In the genomic region with DNA sequence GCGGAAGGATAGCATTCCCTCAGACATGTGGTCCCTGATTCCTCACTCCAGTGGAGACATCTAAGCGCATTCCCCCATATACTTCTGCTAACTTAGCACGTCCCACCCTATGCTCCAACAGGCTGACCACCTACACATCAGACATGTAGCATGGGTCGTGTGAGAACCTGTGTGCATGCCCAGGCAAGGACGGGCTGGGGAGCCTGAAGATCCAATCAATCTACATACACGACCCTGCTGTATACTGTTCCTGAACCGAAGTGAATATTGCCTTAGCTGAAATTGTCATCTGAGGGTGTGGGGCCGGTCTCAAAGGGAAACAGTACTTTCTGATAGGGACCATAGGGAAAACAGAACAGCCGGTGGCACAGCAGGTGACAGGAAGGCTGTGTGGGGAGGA, we compare ENCODE assay signal across 9 mouse cellular contexts. TPM values are rescaled to one million over a fixed set of nuclear protein-coding genes. Genes with fewer than 3 reads are reported as not detected.
DNase-seq lines count a peak whose midpoint lies in the region; ATAC-seq and TF ChIP-seq lines count a peak whose summit lies in the region.
"Had no signal": no experiment of that assay in that cellular context is flagged by ENCODE, and none has a peak within 500 bp of the region (broad histone marks: within the 10 kb centered on the region; RNA-seq: fewer than 3 reads in every experiment).

No protein-coding gene starts in this region.

- no peaks in the 10 kb centered on the region for H3K9me3 ChIP-seq in heart, embryonic 10.5 days
- no peaks in the 10 kb centered on the region for H3K9me3 ChIP-seq in forebrain, embryonic 13.5 days (replicated peaks)
- no peaks in the 10 kb centered on the region for H3K9me3 ChIP-seq in liver, embryonic 13.5 days (replicated peaks)

- H3ac ChIP-seq in C2C12 (ENCODE audit: control insufficient read depth, insufficient read length, low read depth) = peak overlapping the region; percentile 91

- no peak for DNase-seq in heart, embryonic 10.5 days (ENCODE audit: low spot score)
- no peak for DNase-seq in heart, postnatal 14 days
- no peak for DNase-seq in liver, embryonic 13.5 days
- no peak for DNase-seq in retina, postnatal 1 day
- no peak for DNase-seq in adrenal gland, postnatal 36 days
- no peak for DNase-seq in adipocyte (ENCODE audit: low spot score)

- ATAC-seq in forebrain, embryonic 13.5 days = no peak
- no peak for ATAC-seq in liver, embryonic 13.5 days (ENCODE audit: low read depth)

- H3K79me3 ChIP-seq in C2C12 (ENCODE audit: low read depth) = peaks cover 35% of the 10 kb centered on the region

- intact Hi-C loops in heart, postnatal 14 days (cut with DNase I) = loop anchor here (5.0 kb wide), 1 partner anchor 317 kb away; a partner anchor contains a TSS

- peak overlapping the region; percentile 91 for H3K27ac ChIP-seq in heart, embryonic 10.5 days
- no peak overlapping the region for H3K27ac ChIP-seq in forebrain, embryonic 13.5 days
- H3K27ac ChIP-seq in liver, embryonic 13.5 days = peak overlapping the region; percentile 99

- H3K36me3 ChIP-seq in heart, embryonic 10.5 days = peaks cover 57% of the 10 kb centered on the region
- peaks cover 27% of the 10 kb centered on the region for H3K36me3 ChIP-seq in C2C12 (ENCODE audit: control insufficient read depth, insufficient read depth)
- H3K36me3 ChIP-seq in forebrain, embryonic 13.5 days (ENCODE audit: poor library complexity, severe bottlenecking) = peaks cover 59% of the 10 kb centered on the region
- peaks cover 52% of the 10 kb centered on the region for H3K36me3 ChIP-seq in liver, embryonic 13.5 days

- H3K27me3 ChIP-seq in heart, embryonic 10.5 days (ENCODE audit: insufficient read depth, poor library complexity, severe bottlenecking) = no peaks in the 10 kb centered on the region
- no peaks in the 10 kb centered on the region for H3K27me3 ChIP-seq in C2C12 (ENCODE audit: control insufficient read depth, insufficient read depth, insufficient read length)
- H3K27me3 ChIP-seq in forebrain, embryonic 13.5 days = no peaks in the 10 kb centered on the region
- H3K27me3 ChIP-seq in liver, embryonic 13.5 days = no peaks in the 10 kb centered on the region

- peaks cover 34% of the 10 kb centered on the region for H3K4me1 ChIP-seq in heart, embryonic 10.5 days
- H3K4me1 ChIP-seq in forebrain, embryonic 13.5 days = peaks cover 32% of the 10 kb centered on the region
- H3K4me1 ChIP-seq in liver, embryonic 13.5 days (replicated peaks) = peaks cover 50% of the 10 kb centered on the region

- WGBS in heart, embryonic 10.5 days = 70% methylated on average over 9 of the region's 9 CpGs
- WGBS in forebrain, embryonic 13.5 days = 75% methylated on average over 9 of the region's 9 CpGs
- 59% methylated on average over 9 of the region's 9 CpGs for WGBS in liver, embryonic 13.5 days (ENCODE audit: insufficient replicate concordance)

- H3K4me3 ChIP-seq in heart, embryonic 10.5 days = peak overlapping the region; percentile 83
- H3K4me3 ChIP-seq in C2C12 (ENCODE audit: insufficient read depth, poor library complexity, severe bottlenecking) = peak overlapping the region; percentile 71
- peak overlapping the region; percentile 84 for H3K4me3 ChIP-seq in forebrain, embryonic 13.5 days
- H3K4me3 ChIP-seq in liver, embryonic 13.5 days (replicated peaks) = peak overlapping the region; percentile 89

- H3K4me2 ChIP-seq in forebrain, embryonic 13.5 days = peak overlapping the region; percentile 99
- peak overlapping the region; percentile 97 for H3K4me2 ChIP-seq in liver, embryonic 13.5 days

- no peak for TF ChIP-seq CTCF in C2C12 (IDR thresholded peaks at IDR 0.05; ENCODE audit: control insufficient read depth, insufficient read depth, insufficient read length)

- peak overlapping the region; percentile 92 for H3K9ac ChIP-seq in forebrain, embryonic 13.5 days
- H3K9ac ChIP-seq in liver, embryonic 13.5 days = peak overlapping the region; percentile 93

- H3K79me2 ChIP-seq in C2C12 (ENCODE audit: control insufficient read depth, insufficient read depth) = peaks cover 51% of the 10 kb centered on the region

TF ChIP-seq in C2C12, 6 proteins besides CTCF, POLR2A, EP300 and RAD21:
- TF ChIP-seq MAX (IDR thresholded peaks at IDR 0.05) (no peak), FOSL1 (IDR thresholded peaks at IDR 0.05; ENCODE audit: insufficient read depth, low read length, poor library complexity, severe bottlenecking) (no peak), MYOG (IDR thresholded peaks at IDR 0.05; ENCODE audit: control insufficient read depth, extremely low read depth, insufficient read length) (no peak), USF1 (IDR thresholded peaks at IDR 0.05; ENCODE audit: low read depth) (no peak), MYOD1 (IDR thresholded peaks at IDR 0.05; ENCODE audit: control insufficient read depth, insufficient read length, low read depth) (no peak), CEBPB (IDR thresholded peaks at IDR 0.05; ENCODE audit: low read depth) (no peak)

RNA-seq across cellular contexts. Expression of a gene that starts 0.9 kb away (rescaled TPM):
- polyA plus RNA-seq in heart, embryonic 10.5 days (2016; fragmentation: Nextera tagmentation; extraction: Ambion mirVana) = not detected in 2 replicates
- not detected for total RNA-seq in heart, postnatal 14 days (2021)
- polyA plus RNA-seq in C2C12 (2012; fragmentation: generic; extraction: Trizol) = not detected
- not detected in 2 replicates for polyA plus RNA-seq in forebrain, embryonic 13.5 days (2015; fragmentation: Nextera tagmentation; extraction: Ambion mirVana)
- not detected in 2 replicates for polyA plus RNA-seq in liver, embryonic 13.5 days (2015; fragmentation: Nextera tagmentation; extraction: Ambion mirVana)
- total RNA-seq in adrenal gland, postnatal 36 days (2021) = 1 to 10 TPM in 1 of 2 experiments, not detected in 1; 1.3 TPM

RNA-seq across cellular contexts. Expression of a gene that starts 1.6 kb away (rescaled TPM):
- polyA plus RNA-seq in heart, embryonic 10.5 days (2016; fragmentation: Nextera tagmentation; extraction: Ambion mirVana) = 47.3 and 58.8 TPM in 2 replicates
- total RNA-seq in heart, postnatal 14 days (2021) = 10 to 100 TPM; 23.7 to 24.5 TPM
- polyA plus RNA-seq in C2C12 (2012; fragmentation: generic; extraction: Trizol) = 59.3 TPM
- polyA plus RNA-seq in forebrain, embryonic 13.5 days (2015; fragmentation: Nextera tagmentation; extraction: Ambion mirVana) = 65.7 and 80.4 TPM in 2 replicates
- 25.0 and 25.1 TPM in 2 replicates for polyA plus RNA-seq in liver, embryonic 13.5 days (2015; fragmentation: Nextera tagmentation; extraction: Ambion mirVana)
- total RNA-seq in adrenal gland, postnatal 36 days (2021) = 10 to 100 TPM; 52.7 to 60.4 TPM

RNA-seq across cellular contexts. Expression of a gene that starts 2.2 kb away (rescaled TPM):
- polyA plus RNA-seq in heart, embryonic 10.5 days (2016; fragmentation: Nextera tagmentation; extraction: Ambion mirVana) = 28.1 and 31.4 TPM in 2 replicates
- total RNA-seq in heart, postnatal 14 days (2021) = 10 to 100 TPM; 11.3 to 12.5 TPM
- 19.9 TPM for polyA plus RNA-seq in C2C12 (2012; fragmentation: generic; extraction: Trizol)
- 34.6 and 38.7 TPM in 2 replicates for polyA plus RNA-seq in forebrain, embryonic 13.5 days (2015; fragmentation: Nextera tagmentation; extraction: Ambion mirVana)
- 17.1 and 20.1 TPM in 2 replicates for polyA plus RNA-seq in liver, embryonic 13.5 days (2015; fragmentation: Nextera tagmentation; extraction: Ambion mirVana)
- total RNA-seq in adrenal gland, postnatal 36 days (2021) = 10 to 100 TPM; 30.5 to 41.4 TPM

RNA-seq across cellular contexts. Expression of a gene that starts 7.6 kb away (rescaled TPM):
- polyA plus RNA-seq in heart, embryonic 10.5 days (2016; fragmentation: Nextera tagmentation; extraction: Ambion mirVana) = not detected in 2 replicates
- total RNA-seq in heart, postnatal 14 days (2021) = not detected
- polyA plus RNA-seq in C2C12 (2012; fragmentation: generic; extraction: Trizol) = 0.02 TPM
- polyA plus RNA-seq in forebrain, embryonic 13.5 days (2015; fragmentation: Nextera tagmentation; extraction: Ambion mirVana) = not detected in 2 replicates
- not detected in 2 replicates for polyA plus RNA-seq in liver, embryonic 13.5 days (2015; fragmentation: Nextera tagmentation; extraction: Ambion mirVana)
- total RNA-seq in adrenal gland, postnatal 36 days (2021) = under 1 TPM in 1 of 2 experiments, not detected in 1; 0.26 TPM

RNA-seq across cellular contexts. Expression of a gene that starts 9.8 kb away (rescaled TPM):
- polyA plus RNA-seq in heart, embryonic 10.5 days (2016; fragmentation: Nextera tagmentation; extraction: Ambion mirVana) = not detected in 2 replicates
- total RNA-seq in heart, postnatal 14 days (2021) = 1 to 10 TPM; 6.2 to 8.4 TPM
- polyA plus RNA-seq in C2C12 (2012; fragmentation: generic; extraction: Trizol) = not detected
- not detected in 2 replicates for polyA plus RNA-seq in forebrain, embryonic 13.5 days (2015; fragmentation: Nextera tagmentation; extraction: Ambion mirVana)
- polyA plus RNA-seq in liver, embryonic 13.5 days (2015; fragmentation: Nextera tagmentation; extraction: Ambion mirVana) = not detected in 2 replicates
- total RNA-seq in adrenal gland, postnatal 36 days (2021) = not detected
- total RNA-seq: left cerebral cortex, adult 8-10 months had no signal
